Mouse (Mus musculus) myocyte (in vitro differentiated cells): ENCODE results near the gene Tigd2. TPM values are rescaled to one million over a fixed set of nuclear protein-coding genes. Genes with fewer than 3 reads are reported as not detected.
"Not testable (repeated sequence)": the region's sequence is repeated elsewhere in the genome, so short reads cannot be mapped to it uniquely, and the experiment has no call there.

Source experiments
- H3K27me3 ChIP-seq: one replicate; pipeline ENCODE4 v1.6.1; 2011; ENCODE audit not compliant: control insufficient read depth, insufficient read depth, insufficient read length
- H3K36me3 ChIP-seq: one replicate; pipeline ENCODE4 v1.6.1; 2011; ENCODE audit not compliant: control insufficient read depth, insufficient read depth
- H3K4me2 ChIP-seq: one replicate; pipeline ENCODE4 v1.6.1; 2011; ENCODE audit warnings: low read depth, control low read depth
- H3K4me3 ChIP-seq: one replicate; pipeline ENCODE4 v1.5.1; 2011; ENCODE audit warnings: mild to moderate bottlenecking, control low read depth, moderate library complexity
- H3K79me2 ChIP-seq: one replicate; pipeline ENCODE4 v1.6.1; 2011; ENCODE audit not compliant: control insufficient read depth, insufficient read depth
- H3ac ChIP-seq: one replicate; pipeline ENCODE4 v1.6.1; 2011; ENCODE audit not compliant: control insufficient read depth, insufficient read length
- CEBPB ChIP-seq: IDR thresholded peaks from 2 replicates; pipeline ENCODE4 v1.6.1; 2011; ENCODE audit warnings: mild to moderate bottlenecking, moderate library complexity; ENCODE audit not compliant: poor library complexity, insufficient read depth, severe bottlenecking
- E2F4 ChIP-seq: IDR thresholded peaks from one replicate; pipeline ENCODE4 v1.6.1; 2011; ENCODE audit warnings: mild to moderate bottlenecking, control low read depth, moderate library complexity; ENCODE audit not compliant: insufficient read depth
- MAX ChIP-seq: IDR thresholded peaks from one replicate; pipeline ENCODE4 v1.6.1; 2011; ENCODE audit warnings: low read depth, mild to moderate bottlenecking, control low read depth
- MYOD1 ChIP-seq, 3 experiments: IDR thresholded peaks; one replicate each; pipeline ENCODE4 v1.6.1; 2011; ENCODE audit warnings: control low read depth in 2 of 3, low read depth in 2 of 3, mild to moderate bottlenecking in 2 of 3, moderate library complexity in 1 of 3; ENCODE audit not compliant: insufficient read length in 2 of 3, control insufficient read depth in 1 of 3
- MYOG ChIP-seq, 3 experiments: IDR thresholded peaks; one replicate each; pipeline ENCODE4 v1.6.1; 2011; ENCODE audit warnings: control low read depth in 2 of 3, low read depth in 2 of 3, mild to moderate bottlenecking in 2 of 3; ENCODE audit not compliant: insufficient read length in 2 of 3, control insufficient read depth in 1 of 3, insufficient read depth in 1 of 3
- POLR2A ChIP-seq: IDR thresholded peaks from one replicate; pipeline ENCODE4 v1.6.1; 2011; ENCODE audit warnings: low read depth, mild to moderate bottlenecking, control low read depth, moderate library complexity; ENCODE audit not compliant: insufficient read length
- POLR2AphosphoS2 ChIP-seq: IDR thresholded peaks from one replicate; pipeline ENCODE4 v1.6.1; 2011; ENCODE audit warnings: low read depth, control low read depth; ENCODE audit not compliant: insufficient read length
- REST ChIP-seq: IDR thresholded peaks from one replicate; pipeline ENCODE4 v1.6.1; 2011; ENCODE audit warnings: mild to moderate bottlenecking, control low read depth, moderate library complexity; ENCODE audit not compliant: insufficient read depth, insufficient read length
- SRF ChIP-seq: IDR thresholded peaks from one replicate; pipeline ENCODE4 v1.6.1; 2011; ENCODE audit warnings: low read depth; ENCODE audit not compliant: control insufficient read depth, insufficient read length
- TCF12 ChIP-seq: IDR thresholded peaks from one replicate; pipeline ENCODE4 v1.6.1; 2011; ENCODE audit warnings: mild to moderate bottlenecking, control low read depth; ENCODE audit not compliant: poor library complexity, insufficient read depth, severe bottlenecking
- TCF3 ChIP-seq: IDR thresholded peaks from one replicate; pipeline ENCODE4 v1.6.1; 2011; ENCODE audit warnings: low read depth, control low read depth; ENCODE audit not compliant: insufficient read length
- USF1 ChIP-seq: IDR thresholded peaks from one replicate; pipeline ENCODE4 v1.6.1; 2011; ENCODE audit warnings: low read depth, mild to moderate bottlenecking, control low read depth, moderate library complexity
- polyA plus RNA-seq: library from polyadenylated mRNA; unstranded; fragments of >200 nt; fragmentation: generic; extraction: Trizol; gene quantifications from one replicate; pipeline ENCODE4 v1.2.1, GENCODE M21; 2012; ENCODE audit warnings: missing spikeins

Gene Tigd2
- polyA plus RNA-seq, 1 experiment = 5.1 TPM

GRCm38 (mm10) chr6:59190006-59190405 is 18.7 kb upstream of the Tigd2 start:
- H3ac ChIP-seq = no peak overlapping the region
- no peak overlapping the region for H3K4me2 ChIP-seq
- no peaks in the 10 kb centered on the region for H3K27me3 ChIP-seq
- TF ChIP-seq CEBPB (no peak), POLR2AphosphoS2 (no peak), E2F4 (no peak), USF1 (no peak)
- H3K79me2 ChIP-seq = no peaks in the 10 kb centered on the region
- H3K4me3 ChIP-seq = no peak overlapping the region
- H3K36me3 ChIP-seq = no peaks in the 10 kb centered on the region

- not testable (repeated sequence) for H3K4me2 ChIP-seq, H3ac ChIP-seq, H3K27me3 ChIP-seq, H3K79me2 ChIP-seq, H3K4me3 ChIP-seq, H3K36me3 ChIP-seq
These were observed 14.2 kb upstream of the Tigd2 start for GRCm38 (mm10) chr6:59194518-59194917.

GRCm38 (mm10) chr6:59195849-59196635 is 12.6 kb upstream of the Tigd2 start:
- H3K27me3 ChIP-seq = no peaks in the 10 kb centered on the region
- no peak for TF ChIP-seq REST
- no peak for TF ChIP-seq SRF
- no peak for TF ChIP-seq CEBPB
- TF ChIP-seq TCF3 = no peak
- no peak for TF ChIP-seq MYOG (IDR thresholded peaks at IDR 0.05; ENCODE audit: control insufficient read depth in 1 of 3, insufficient read depth in 1 of 3, insufficient read length in 2 of 3, low read depth in 2 of 3)
- no peak for TF ChIP-seq E2F4
- TF ChIP-seq USF1 = no peak
- no peak for TF ChIP-seq TCF12
- TF ChIP-seq MYOD1 (IDR thresholded peaks at IDR 0.05; ENCODE audit: control insufficient read depth in 1 of 3, insufficient read length in 2 of 3, low read depth in 2 of 3) = no peak
- TF ChIP-seq POLR2A = no peak
- TF ChIP-seq POLR2AphosphoS2 = no peak
- TF ChIP-seq MAX = no peak
- no peaks in the 10 kb centered on the region for H3K79me2 ChIP-seq
- no peak overlapping the region for H3K4me2 ChIP-seq
- H3K36me3 ChIP-seq = no peaks in the 10 kb centered on the region
- no peak overlapping the region for H3ac ChIP-seq
- H3K4me3 ChIP-seq = no peak overlapping the region

- H3ac ChIP-seq = no peak overlapping the region
- no peak overlapping the region for H3K4me3 ChIP-seq
- H3K36me3 ChIP-seq = no peaks in the 10 kb centered on the region
- no peak for TF ChIP-seq USF1
- TF ChIP-seq MYOG (IDR thresholded peaks at IDR 0.05; ENCODE audit: control insufficient read depth in 1 of 3, insufficient read depth in 1 of 3, insufficient read length in 2 of 3, low read depth in 2 of 3) = no peak
- no peak for TF ChIP-seq E2F4
- TF ChIP-seq POLR2A = no peak
- no peak for TF ChIP-seq REST
- TF ChIP-seq SRF = no peak
- TF ChIP-seq TCF3 = no peak
- no peak for TF ChIP-seq TCF12
- TF ChIP-seq MAX = no peak
- no peak for TF ChIP-seq CEBPB
- TF ChIP-seq MYOD1 (IDR thresholded peaks at IDR 0.05; ENCODE audit: control insufficient read depth in 1 of 3, insufficient read length in 2 of 3, low read depth in 2 of 3) = no peak
- no peaks in the 10 kb centered on the region for H3K27me3 ChIP-seq
- no peak overlapping the region for H3K4me2 ChIP-seq
- no peaks in the 10 kb centered on the region for H3K79me2 ChIP-seq
These were observed 11.9 kb upstream of the Tigd2 start for GRCm38 (mm10) chr6:59196746-59197145.

DNA sequence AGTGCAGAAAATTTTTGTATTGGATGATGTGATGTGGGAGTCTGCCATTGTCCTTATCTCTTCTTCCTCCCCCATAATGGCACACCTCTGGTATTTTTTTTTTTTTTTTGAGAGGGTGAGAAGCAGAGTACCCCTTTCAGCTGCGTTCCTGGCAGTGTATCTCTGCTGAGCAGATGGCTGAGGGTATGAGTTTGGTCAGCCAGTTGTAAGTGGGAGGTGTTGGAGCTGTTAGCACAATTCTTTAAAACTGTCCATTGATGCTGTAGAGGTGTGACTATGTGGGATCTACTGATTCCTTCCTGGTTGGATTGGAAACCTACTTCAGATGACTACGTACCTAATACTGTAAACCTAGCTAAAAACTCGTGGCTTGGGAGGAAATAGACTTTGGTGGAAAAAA is 10.3 kb upstream of the Tigd2 start:
- TF ChIP-seq POLR2AphosphoS2 (no peak), MYOD1 (IDR thresholded peaks at IDR 0.05; ENCODE audit: control insufficient read depth in 1 of 3, insufficient read length in 2 of 3, low read depth in 2 of 3) (no peak), USF1 (no peak), TCF12 (no peak), MYOG (IDR thresholded peaks at IDR 0.05; ENCODE audit: control insufficient read depth in 1 of 3, insufficient read depth in 1 of 3, insufficient read length in 2 of 3, low read depth in 2 of 3) (no peak)
- no peaks in the 10 kb centered on the region for H3K36me3 ChIP-seq

More for the DNA sequence above, 10.3 kb upstream of the Tigd2 start:
- H3ac ChIP-seq = no peak overlapping the region
- no peaks in the 10 kb centered on the region for H3K79me2 ChIP-seq
- no peak overlapping the region for H3K4me2 ChIP-seq
- H3K27me3 ChIP-seq = no peaks in the 10 kb centered on the region
- H3K4me3 ChIP-seq = no peak overlapping the region
